Mouse (Mus musculus) midbrain, embryonic 10.5 days (tissue): ENCODE measurements around the gene Zfp51. TPM values are rescaled to one million over a fixed set of nuclear protein-coding genes. Genes with fewer than 3 reads are reported as not detected.
A peak's percentile ranks its signal among the peaks of the same experiment; 100 is the strongest.
"Not testable (repeated sequence)": the region's sequence is repeated elsewhere in the genome, so short reads cannot be mapped to it uniquely, and the experiment has no call there.

Experiments used
- DNase-seq: peaks from one replicate; pipeline ENCODE4 v3.0.0-alpha.2; 2017; ENCODE audit warnings: low spot score
- H3K27ac ChIP-seq: fragments of 300-500 bp; sonication (generic); replicated peaks from 2 replicates; pipeline ENCODE4 v1.5.1; 2016; ENCODE audit warnings: mild to moderate bottlenecking
- H3K27me3 ChIP-seq: fragments of 300-500 bp; sonication (generic); 2 replicates; pipeline ENCODE4 v1.6.1; 2016; ENCODE audit warnings: low read depth, mild to moderate bottlenecking; ENCODE audit not compliant: poor library complexity, severe bottlenecking
- H3K36me3 ChIP-seq: fragments of 300-500 bp; sonication (generic); 2 replicates; pipeline ENCODE4 v1.6.1; 2016; ENCODE audit warnings: mild to moderate bottlenecking, moderate library complexity
- H3K4me1 ChIP-seq: fragments of 300-500 bp; sonication (generic); 2 replicates; pipeline ENCODE4 v1.6.1; 2016
- H3K4me3 ChIP-seq: fragments of 300-500 bp; sonication (generic); 2 replicates; pipeline ENCODE4 v1.5.1; 2016; ENCODE audit warnings: mild to moderate bottlenecking, moderate library complexity
- H3K9me3 ChIP-seq: fragments of 300-500 bp; sonication (generic); replicated peaks from 2 replicates; pipeline ENCODE4 v1.6.1; 2016; ENCODE audit warnings: mild to moderate bottlenecking
- WGBS: fragments of 180-500 bp; shearing (Covaris S2); methylation state at CpG from one replicate; pipeline ENCODE4 v1.1.7; 2016; 5-methylcytosine and 5-hydroxymethylcytosine counted together
- polyA plus RNA-seq: library from polyadenylated mRNA; unstranded; fragments of >200 nt; fragmentation: Nextera tagmentation; extraction: Ambion mirVana; gene quantifications from 2 replicates; pipeline ENCODE4 v1.2.1, GENCODE M21; 2016

Zfp51 gene
- polyA plus RNA-seq, 1 experiment from 2014 or later = 13.3 TPM

GRCm38 (mm10) chr17:21478103-21478777 is 28.1 kb downstream of the Zfp51 start:
- not testable (repeated sequence) for H3K4me1 ChIP-seq, DNase-seq, H3K4me3 ChIP-seq, H3K27me3 ChIP-seq, H3K27ac ChIP-seq, H3K36me3 ChIP-seq, H3K9me3 ChIP-seq
- 90% methylated on average over 10 of the region's 10 CpGs for WGBS

- Histone ChIP-seq H3K36me3 (peaks cover 11% of the 10 kb centered on the region), H3K27me3 (no peaks in the 10 kb centered on the region), H3K9me3 (no peaks in the 10 kb centered on the region), H3K4me3 (peak within 1 kb of the TSS; percentile 70), H3K27ac (peak within 1 kb of the TSS; percentile 84), H3K4me1 (peaks cover 10% of the 10 kb centered on the region)
- WGBS = 2% methylated on average over 34 of the region's 34 CpGs
- peak; percentile 82 for DNase-seq
Measured at GRCm38 (mm10) chr17:21488760-21489499, 38.8 kb downstream of the Zfp51 start, which contains the start of gene Zfp53. Gene Zfp53 (plus strand): TSS chr17:21488998.

GRCm38 (mm10) chr17:21489500-21490001 is 39.4 kb downstream of the Zfp51 start:
- H3K27ac ChIP-seq = peak overlapping the region; percentile 84
- H3K4me3 ChIP-seq = peak overlapping the region; percentile 70
- H3K27me3 ChIP-seq = no peaks in the 10 kb centered on the region
- H3K36me3 ChIP-seq = peaks cover 17% of the 10 kb centered on the region
- H3K9me3 ChIP-seq = 0 out of 2 replicates have a peak, but pooled peaks cover 1% of the 10 kb centered on the region
- peaks cover 10% of the 10 kb centered on the region for H3K4me1 ChIP-seq
- no peak for DNase-seq
- WGBS = 29% methylated on average over 8 of the region's 8 CpGs

- H3K9me3 ChIP-seq = 0 out of 2 replicates have a peak, but pooled peaks cover 10% of the 10 kb centered on the region
- peaks cover 25% of the 10 kb centered on the region for H3K36me3 ChIP-seq
- H3K4me1 ChIP-seq = no peaks in the 10 kb centered on the region
- DNase-seq = no peak
- H3K27ac ChIP-seq = no peak overlapping the region
- no peak overlapping the region for H3K4me3 ChIP-seq
- no peaks in the 10 kb centered on the region for H3K27me3 ChIP-seq
- 92% methylated on average over 1 of the region's 1 CpGs for WGBS
Measured at GRCm38 (mm10) chr17:21501365-21501764, 51.2 kb downstream of the Zfp51 start.

- H3K36me3 ChIP-seq = peaks cover 35% of the 10 kb centered on the region
- H3K9me3 ChIP-seq = no peaks in the 10 kb centered on the region
- H3K4me1 ChIP-seq = no peaks in the 10 kb centered on the region
- H3K27me3 ChIP-seq = no peaks in the 10 kb centered on the region
- 91% methylated on average over 1 of the region's 1 CpGs for WGBS
- H3K27ac ChIP-seq = no peak overlapping the region
- no peak for DNase-seq
- no peak overlapping the region for H3K4me3 ChIP-seq
Measured at GRCm38 (mm10) chr17:21504524-21504923, 54.4 kb downstream of the Zfp51 start.

GRCm38 (mm10) chr17:21506258-21506657 is 56.1 kb downstream of the Zfp51 start:
- DNase-seq = no peak
- H3K9me3 ChIP-seq = no peaks in the 10 kb centered on the region
- no peaks in the 10 kb centered on the region for H3K4me1 ChIP-seq
- WGBS = 96% methylated on average over 3 of the region's 3 CpGs
- H3K4me3 ChIP-seq = no peak overlapping the region
- H3K27me3 ChIP-seq = no peaks in the 10 kb centered on the region
- peaks cover 40% of the 10 kb centered on the region for H3K36me3 ChIP-seq
- H3K27ac ChIP-seq = no peak overlapping the region

GRCm38 (mm10) chr17:21509756-21510155 is 59.6 kb downstream of the Zfp51 start:
- no peaks in the 10 kb centered on the region for H3K27me3 ChIP-seq
- no peaks in the 10 kb centered on the region for H3K9me3 ChIP-seq
- H3K4me3 ChIP-seq = no peak overlapping the region
- H3K27ac ChIP-seq = no peak overlapping the region
- no peak for DNase-seq
- H3K36me3 ChIP-seq = peaks cover 42% of the 10 kb centered on the region
- no peaks in the 10 kb centered on the region for H3K4me1 ChIP-seq

Other genes with a start within 250 kb of the Zfp51 start
- gene Vmn1r234, start 224.3 kb upstream of the Zfp51 start, polyA plus RNA-seq = not detected in 2 replicates
- not detected in 2 replicates for gene Vmn1r235, start 194.0 kb upstream of the Zfp51 start, polyA plus RNA-seq
- not detected in 2 replicates for gene Vmn1r236, start 167.4 kb upstream of the Zfp51 start, polyA plus RNA-seq
- gene Vmn1r237, start 138.5 kb upstream of the Zfp51 start, polyA plus RNA-seq = not detected in 2 replicates
- gene Zfp677, start 66.6 kb upstream of the Zfp51 start, polyA plus RNA-seq = 2.1 and 2.4 TPM in 2 replicates
- 2.9 and 3.0 TPM in 2 replicates for gene Zfp54, start 27.1 kb upstream of the Zfp51 start, polyA plus RNA-seq
- gene Zfp53, start 38.6 kb downstream of the Zfp51 start, polyA plus RNA-seq = 10.0 and 10.3 TPM in 2 replicates
- gene Zfp52, start 85.2 kb downstream of the Zfp51 start, polyA plus RNA-seq = 1.7 and 2.2 TPM in 2 replicates
- 14.0 and 14.6 TPM in 2 replicates for gene Zfp948, start 116.6 kb downstream of the Zfp51 start, polyA plus RNA-seq
- gene Zfp983, start 200.2 kb downstream of the Zfp51 start, polyA plus RNA-seq = 5.7 and 6.9 TPM in 2 replicates
- 10.7 and 14.2 TPM in 2 replicates for gene Gm10226, start 241.5 kb downstream of the Zfp51 start, polyA plus RNA-seq